Mouse (Mus musculus) erythroblast, embryonic 14.5 days (primary cell): ENCODE results near the gene Fyn. TPM values are rescaled to one million over a fixed set of nuclear protein-coding genes. Genes with fewer than 3 reads are reported as not detected.

Source experiments
- H3K27me3 ChIP-seq: 2 replicates; pipeline ENCODE4 v1.6.1; 2012; ENCODE audit warnings: inconsistent platforms; ENCODE audit not compliant: control insufficient read depth
- H3K36me3 ChIP-seq: 2 replicates; pipeline ENCODE4 v1.6.1; 2012; ENCODE audit warnings: mild to moderate bottlenecking, inconsistent platforms; ENCODE audit not compliant: control insufficient read depth
- H3K4me1 ChIP-seq: 2 replicates; pipeline ENCODE4 v1.6.1; 2012; ENCODE audit warnings: inconsistent platforms; ENCODE audit not compliant: control insufficient read depth
- H3K4me3 ChIP-seq: replicated peaks from 2 replicates; pipeline ENCODE3; 2012; ENCODE audit warnings: moderate library complexity, mild to moderate bottlenecking, inconsistent platforms
- H3K9me3 ChIP-seq: 2 replicates; pipeline ENCODE4 v1.6.1; 2012; ENCODE audit warnings: low read length, inconsistent platforms, mixed read lengths; ENCODE audit not compliant: control insufficient read depth
- GATA1 ChIP-seq: IDR thresholded peaks from 2 replicates; pipeline ENCODE4 v1.6.1; 2012; ENCODE audit warnings: low read length, inconsistent platforms, mixed read lengths
- TAL1 ChIP-seq: IDR thresholded peaks from 3 replicates; pipeline ENCODE4 v1.6.1; 2012; ENCODE audit warnings: low read length, inconsistent platforms, mixed read lengths
- polyA plus RNA-seq: library from polyadenylated mRNA; stranded (reverse); fragments of >175 nt; gene quantifications from 2 replicates; pipeline ENCODE4 v1.2.3, GENCODE M21; 2012

Fyn gene
- polyA plus RNA-seq, 1 experiment: 1.1 TPM

DNA sequence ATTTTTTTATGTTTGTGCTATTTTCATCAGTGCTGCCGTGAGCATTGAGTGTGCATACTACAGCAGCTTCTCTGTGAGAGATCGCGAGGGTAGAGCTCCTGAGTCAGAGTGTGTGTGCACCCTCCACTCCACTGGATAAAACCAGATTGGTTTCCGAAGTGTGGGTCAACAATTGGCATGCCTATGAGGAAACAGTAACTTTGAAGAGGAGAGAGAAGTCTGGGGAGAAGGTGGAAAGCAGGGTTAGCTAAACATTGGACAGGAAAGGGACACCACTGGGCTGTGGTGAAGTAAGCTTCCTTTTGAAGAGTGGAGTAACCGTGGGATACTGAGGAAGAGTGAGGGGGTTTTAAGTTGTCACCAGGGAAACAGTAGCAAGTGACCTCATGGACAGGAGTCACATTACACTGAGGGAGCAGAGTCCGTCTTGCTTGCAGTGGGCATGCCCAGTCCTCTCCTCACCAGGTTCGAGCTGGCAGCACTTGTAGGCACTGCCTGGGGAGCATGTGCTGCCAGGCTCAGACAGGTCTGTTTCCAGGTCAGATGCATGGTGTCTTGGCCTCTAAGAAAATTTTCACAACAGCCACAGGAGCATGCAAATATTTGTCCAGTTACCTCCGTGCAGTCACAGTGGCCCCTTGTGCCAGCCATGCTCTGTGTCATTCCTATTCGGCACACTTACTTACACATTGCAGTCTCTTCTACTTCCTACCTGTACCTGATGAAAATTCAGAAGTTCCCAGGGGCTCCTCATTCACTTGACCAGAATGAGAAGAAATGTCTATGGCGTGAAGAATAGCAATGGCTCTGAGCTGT lies 37.5 kb downstream of the Fyn start:
- TF ChIP-seq GATA1 (no peak), TAL1 (no peak)
- Histone ChIP-seq H3K9me3 (no peaks in the 10 kb centered on the region), H3K27me3 (no peaks in the 10 kb centered on the region), H3K4me3 (no peak overlapping the region), H3K4me1 (no peaks in the 10 kb centered on the region), H3K36me3 (no peaks in the 10 kb centered on the region)

DNA sequence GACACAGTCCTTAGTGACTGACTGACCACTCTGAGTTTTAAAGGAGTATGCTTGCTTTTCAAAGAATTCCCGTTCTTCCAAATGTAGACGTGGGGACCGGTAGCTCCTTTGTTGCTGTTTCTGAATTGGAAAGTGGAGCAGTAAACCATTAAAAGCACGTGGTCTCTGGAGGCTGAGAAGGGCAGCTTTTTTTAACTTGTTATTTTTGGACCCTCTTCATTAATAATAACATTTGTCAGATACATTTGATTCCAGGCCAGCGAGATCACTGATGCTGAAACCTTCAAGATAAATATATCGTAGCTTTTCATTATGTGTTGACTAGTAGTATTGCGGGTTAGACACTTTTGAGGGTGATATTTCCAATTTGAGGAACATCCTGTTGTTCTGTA lies 38.1 kb downstream of the Fyn start:
- TF ChIP-seq TAL1 (no peak), GATA1 (no peak)
- Histone ChIP-seq H3K4me3 (no peak overlapping the region), H3K36me3 (no peaks in the 10 kb centered on the region), H3K27me3 (no peaks in the 10 kb centered on the region), H3K4me1 (peaks cover under 1% of the 10 kb centered on the region), H3K9me3 (no peaks in the 10 kb centered on the region)

DNA sequence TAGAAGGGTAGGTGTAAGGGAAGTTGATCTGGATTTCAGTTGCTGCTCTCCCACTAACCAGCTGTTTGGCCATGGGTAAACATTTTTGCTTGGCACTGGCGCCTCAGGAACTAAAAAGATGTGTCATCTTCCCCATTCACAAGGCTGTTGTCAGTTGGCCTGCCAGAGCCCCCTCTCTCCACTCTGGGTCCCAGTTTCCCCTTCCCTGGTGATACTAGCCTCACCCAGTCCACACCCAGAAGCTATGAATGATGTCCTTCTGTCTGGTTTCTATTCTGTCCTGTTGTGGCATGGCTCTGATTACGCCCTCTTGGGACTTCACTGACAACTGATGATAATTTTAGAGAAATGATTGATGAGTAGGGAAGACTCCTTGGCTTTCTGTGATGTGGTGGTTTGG lies 38.9 kb downstream of the Fyn start:
- H3K4me1 ChIP-seq: peaks cover 8% of the 10 kb centered on the region
- H3K9me3 ChIP-seq: no peaks in the 10 kb centered on the region
- no peaks in the 10 kb centered on the region for H3K36me3 ChIP-seq
- no peaks in the 10 kb centered on the region for H3K27me3 ChIP-seq
- TF ChIP-seq GATA1: no peak
- TF ChIP-seq TAL1: no peak
- no peak overlapping the region for H3K4me3 ChIP-seq

DNA sequence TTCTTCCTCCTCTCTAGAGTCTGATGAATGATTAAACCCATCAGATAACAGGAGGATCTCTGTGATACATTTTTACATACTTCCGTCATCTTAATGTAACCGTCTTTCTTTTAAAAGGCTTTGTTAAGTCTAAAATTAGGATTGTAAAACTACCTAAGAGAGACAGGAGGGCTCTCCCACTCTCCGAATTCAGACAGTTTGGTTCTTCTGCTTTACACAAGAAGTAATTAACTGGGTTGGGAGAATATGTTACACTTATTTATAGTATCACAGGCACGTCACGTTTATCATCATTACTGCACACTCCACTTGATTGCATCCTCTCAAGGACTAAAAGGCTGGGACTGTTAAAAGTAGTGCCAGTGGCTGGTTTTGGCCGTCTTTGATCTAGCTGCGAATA lies 40.9 kb downstream of the Fyn start:
- Histone ChIP-seq H3K27me3 (no peaks in the 10 kb centered on the region), H3K36me3 (no peaks in the 10 kb centered on the region), H3K9me3 (no peaks in the 10 kb centered on the region), H3K4me1 (peaks cover 10% of the 10 kb centered on the region), H3K4me3 (no peak overlapping the region)
- TF ChIP-seq TAL1: no peak
- no peak for TF ChIP-seq GATA1

DNA sequence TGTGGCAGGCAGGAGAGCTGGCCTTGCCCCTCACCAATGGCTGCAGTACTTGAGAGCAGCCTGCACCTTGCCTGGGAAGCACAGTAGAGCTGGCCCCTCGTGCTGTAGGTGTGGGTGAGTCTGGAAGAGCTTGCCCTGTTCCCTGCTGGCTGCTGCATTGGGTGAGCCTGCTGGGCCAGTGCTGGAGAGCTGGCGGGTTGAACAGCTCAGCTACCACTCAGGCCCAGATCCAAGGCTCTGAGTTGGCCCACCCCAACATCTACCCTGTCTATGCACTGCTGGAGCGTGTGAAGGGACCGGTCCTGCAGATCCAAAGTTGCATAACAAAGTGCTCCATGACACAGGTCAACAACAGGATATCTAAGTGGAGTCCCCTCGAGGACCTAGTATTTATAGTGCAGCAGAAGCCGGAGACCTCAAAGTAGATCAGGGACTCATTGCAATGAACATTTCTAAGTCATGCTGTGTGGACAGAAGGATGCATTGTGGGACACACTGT lies 41.5 kb downstream of the Fyn start:
- Histone ChIP-seq H3K4me3 (no peak overlapping the region), H3K36me3 (no peaks in the 10 kb centered on the region), H3K9me3 (no peaks in the 10 kb centered on the region), H3K27me3 (no peaks in the 10 kb centered on the region), H3K4me1 (peaks cover 10% of the 10 kb centered on the region)
- no peak for TF ChIP-seq GATA1
- TF ChIP-seq TAL1: no peak

DNA sequence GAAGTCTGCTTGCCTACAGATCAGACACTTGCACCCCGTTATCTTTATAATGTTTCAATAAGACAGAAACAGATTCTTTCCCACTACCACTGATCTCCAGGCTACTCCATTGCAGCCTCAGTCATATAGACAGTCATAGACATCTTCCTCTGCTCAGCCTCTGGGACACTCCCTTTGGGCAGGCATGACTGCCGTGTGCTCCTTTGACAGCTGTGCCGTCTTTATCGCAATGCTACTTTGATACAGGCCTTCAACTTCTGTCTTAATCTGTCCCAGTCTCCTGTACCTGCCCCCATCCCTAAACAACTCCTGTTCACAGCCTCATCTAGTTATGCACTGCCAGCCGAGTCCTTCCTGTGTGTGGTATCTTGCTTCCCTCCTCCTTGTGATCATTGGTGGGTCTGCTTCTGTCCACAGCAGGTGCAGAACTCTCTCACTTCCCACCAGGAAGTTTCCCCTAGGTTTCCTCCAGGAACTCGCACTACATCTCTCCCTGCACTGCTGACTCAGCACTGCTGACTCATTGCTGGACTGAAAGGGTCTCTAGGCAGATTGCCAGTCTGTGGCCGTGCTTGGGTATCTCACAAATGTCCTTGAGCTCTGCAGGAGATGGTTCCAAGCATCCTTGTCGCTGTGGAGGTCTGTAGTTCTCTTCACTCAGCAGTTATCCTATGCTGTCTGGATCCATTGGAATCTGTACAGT lies 43.4 kb downstream of the Fyn start:
- Histone ChIP-seq H3K4me1 (peaks cover 10% of the 10 kb centered on the region), H3K36me3 (no peaks in the 10 kb centered on the region), H3K4me3 (no peak overlapping the region), H3K9me3 (no peaks in the 10 kb centered on the region), H3K27me3 (no peaks in the 10 kb centered on the region)
- TF ChIP-seq GATA1 (no peak), TAL1 (no peak)

DNA sequence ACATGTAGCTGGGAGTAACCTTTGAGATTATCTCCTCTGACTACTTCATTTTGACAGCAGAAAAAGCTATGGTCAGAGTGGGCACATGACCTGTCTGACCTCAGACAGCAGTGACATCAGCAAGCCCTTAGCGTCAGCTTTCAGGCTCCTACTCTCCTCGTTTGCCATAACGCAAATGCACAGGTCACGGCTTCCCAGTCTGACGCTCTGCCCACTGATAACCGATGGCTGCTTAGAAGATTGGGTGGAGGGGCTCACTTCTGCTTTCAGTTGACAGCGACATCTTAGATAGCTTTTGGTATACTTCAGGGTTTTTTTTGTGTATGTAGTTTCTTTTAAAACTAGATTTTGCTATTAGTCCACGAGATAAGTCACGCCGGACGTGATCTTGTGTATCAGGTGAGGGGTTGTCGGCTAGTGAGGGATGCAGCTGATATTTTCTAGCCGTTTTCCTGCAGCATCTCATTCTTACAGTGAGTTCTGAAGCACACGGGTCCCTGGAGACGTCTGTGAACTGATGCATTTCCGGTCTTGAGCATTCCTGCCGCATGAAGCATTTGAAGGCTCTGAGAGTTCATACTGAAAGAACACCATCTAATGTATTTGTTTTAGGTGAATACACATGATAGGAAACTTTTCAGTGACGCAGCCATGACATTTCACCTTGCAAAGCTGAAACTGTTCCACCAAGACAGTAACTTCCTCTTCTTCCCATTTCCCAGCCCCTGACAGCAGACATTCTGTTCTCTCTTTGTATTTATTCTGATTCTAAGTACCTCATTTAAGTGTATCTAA lies 44.4 kb downstream of the Fyn start:
- Histone ChIP-seq H3K4me1 (peaks cover 10% of the 10 kb centered on the region), H3K4me3 (no peak overlapping the region), H3K9me3 (no peaks in the 10 kb centered on the region), H3K36me3 (no peaks in the 10 kb centered on the region), H3K27me3 (no peaks in the 10 kb centered on the region)
- TF ChIP-seq GATA1 (no peak), TAL1 (no peak)

DNA sequence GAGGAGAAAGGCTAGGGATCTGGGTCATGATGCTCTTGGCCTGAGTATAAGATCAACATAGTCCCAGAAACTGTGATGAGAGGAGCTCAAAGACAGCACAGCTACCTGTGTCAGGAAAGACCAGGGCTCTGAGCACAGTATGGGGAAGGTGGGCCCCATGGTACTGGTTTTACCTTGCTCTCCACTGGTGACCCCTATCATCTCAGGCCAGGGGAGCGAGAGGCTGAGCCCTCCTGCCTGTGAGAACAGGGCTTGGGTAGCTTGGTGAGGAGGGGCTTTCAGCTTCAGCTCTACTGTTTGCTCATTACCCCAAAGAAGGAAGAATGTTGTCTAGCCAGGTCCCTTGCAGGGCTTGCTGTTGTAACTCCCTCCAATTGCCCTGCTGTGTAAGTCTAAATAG lies 45.4 kb downstream of the Fyn start:
- Histone ChIP-seq H3K36me3 (no peaks in the 10 kb centered on the region), H3K4me1 (peaks cover 12% of the 10 kb centered on the region), H3K27me3 (no peaks in the 10 kb centered on the region), H3K4me3 (no peak overlapping the region), H3K9me3 (no peaks in the 10 kb centered on the region)
- no peak for TF ChIP-seq GATA1
- TF ChIP-seq TAL1: no peak

DNA sequence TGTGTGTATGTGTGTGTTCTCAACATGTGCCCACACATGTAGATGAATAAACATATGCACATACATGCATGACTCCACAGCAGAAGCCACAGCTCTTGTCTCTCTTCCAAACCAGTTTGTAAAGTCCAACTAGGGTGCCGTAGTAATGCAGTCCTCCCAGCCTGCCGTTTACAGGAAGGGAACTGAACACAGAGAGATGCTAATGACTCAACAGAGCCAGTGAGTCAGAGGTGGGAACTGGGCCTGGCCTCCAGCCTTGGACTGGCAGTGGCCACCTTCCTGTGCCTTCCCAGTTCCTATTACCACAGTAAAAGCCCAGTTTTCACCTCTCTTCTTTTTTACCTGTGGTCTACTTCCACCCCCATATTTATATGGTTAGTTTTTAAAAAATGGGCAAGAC lies 46.9 kb downstream of the Fyn start:
- H3K9me3 ChIP-seq: no peaks in the 10 kb centered on the region
- H3K4me1 ChIP-seq: peaks cover 12% of the 10 kb centered on the region
- H3K4me3 ChIP-seq: no peak overlapping the region
- no peaks in the 10 kb centered on the region for H3K27me3 ChIP-seq
- no peaks in the 10 kb centered on the region for H3K36me3 ChIP-seq
- no peak for TF ChIP-seq GATA1
- no peak for TF ChIP-seq TAL1
